Mouse (Mus musculus) forebrain, embryonic 14.5 days (tissue): ENCODE data around the gene Tspan5. TPM values are rescaled to one million over a fixed set of nuclear protein-coding genes. Genes with fewer than 3 reads are reported as not detected.
A peak's percentile ranks its signal among the peaks of the same experiment; 100 is the strongest.

ENCODE experiments used
- ATAC-seq: fragments of 200-750 bp; cut with Nextera tagmentation; 2 replicates; pipeline ENCODE4 v1.8.0; 2017; ENCODE audit warnings: mild to moderate bottlenecking, moderate library complexity
- DNase-seq: peaks from one replicate; pipeline ENCODE4 v3.0.0-alpha.2; 2015; ENCODE audit warnings: low spot score
- H3K27ac ChIP-seq: fragments of 300-500 bp; sonication (generic); 2 replicates; pipeline ENCODE4 v1.5.1; 2014; ENCODE audit warnings: low read depth, mild to moderate bottlenecking, control low read depth, low read length, moderate library complexity
- H3K27me3 ChIP-seq: fragments of 300-500 bp; sonication (generic); replicated peaks from 2 replicates; pipeline ENCODE4 v1.6.1; 2014; ENCODE audit warnings: low read length, control low read depth, mixed read lengths; ENCODE audit not compliant: control insufficient read depth, insufficient read depth
- H3K36me3 ChIP-seq: fragments of 300-500 bp; sonication (generic); 2 replicates; pipeline ENCODE4 v1.6.1; 2014; ENCODE audit warnings: low read length, control low read depth; ENCODE audit not compliant: control insufficient read depth, insufficient read depth
- H3K4me1 ChIP-seq: fragments of 300-500 bp; sonication (generic); 2 replicates; pipeline ENCODE4 v1.6.1; 2014; ENCODE audit warnings: antibody characterized with exemption, low read length, control low read depth; ENCODE audit not compliant: control insufficient read depth, insufficient read depth
- H3K4me2 ChIP-seq: fragments of 300-500 bp; sonication (generic); 2 replicates; pipeline ENCODE4 v1.6.1; 2014; ENCODE audit warnings: mild to moderate bottlenecking, control low read depth, low read length
- H3K4me3 ChIP-seq: fragments of 300-500 bp; sonication (generic); 2 replicates; pipeline ENCODE4 v1.5.1; 2014; ENCODE audit warnings: low read depth, low read length, control low read depth
- H3K9ac ChIP-seq: fragments of 300-500 bp; sonication (generic); 2 replicates; pipeline ENCODE4 v1.6.1; 2014; ENCODE audit warnings: mild to moderate bottlenecking, low read length, control low read depth, moderate library complexity
- H3K9me3 ChIP-seq: fragments of 300-500 bp; sonication (generic); replicated peaks from 2 replicates; pipeline ENCODE4 v1.6.1; 2016; ENCODE audit warnings: low read length, control low read depth, mixed read lengths; ENCODE audit not compliant: control insufficient read depth
- WGBS: fragments of 180-500 bp; shearing (Covaris S2); extraction: QIAGEN DNeasy Blood & Tissue Kit; methylation state at CpG from one replicate; pipeline ENCODE4 v1.1.7; 2014; 5-methylcytosine and 5-hydroxymethylcytosine counted together
- polyA plus RNA-seq: library from polyadenylated mRNA; unstranded; fragments of >200 nt; fragmentation: Nextera tagmentation; extraction: Ambion mirVana; gene quantifications from 2 replicates; pipeline ENCODE4 v1.2.1, GENCODE M21; 2014

The Tspan5 gene
- polyA plus RNA-seq, 1 experiment from 2014 or later: 82.3 TPM

DNA sequence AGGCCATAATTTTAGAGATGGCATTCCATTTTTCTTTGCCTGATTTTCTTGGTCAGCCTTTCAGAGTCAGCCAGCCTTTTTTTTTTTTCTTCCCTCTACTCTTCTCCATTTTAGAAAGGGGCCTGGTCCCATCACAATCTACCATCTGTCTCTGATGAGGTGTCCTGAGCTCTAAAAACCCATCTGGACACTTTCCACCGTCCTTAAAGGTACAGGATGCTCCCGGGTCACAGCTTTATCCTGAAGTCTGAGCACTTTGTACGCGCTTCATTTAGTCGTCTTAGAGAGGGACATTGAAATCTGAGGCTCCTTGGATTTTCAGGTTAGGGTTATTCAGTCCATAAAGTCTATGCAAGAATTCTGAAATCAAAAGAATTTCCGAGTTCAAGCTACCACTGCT, 77.9 kb downstream of the Tspan5 start:
- peaks cover 24% of the 10 kb centered on the region for H3K4me1 ChIP-seq
- H3K4me3 ChIP-seq: no peak overlapping the region
- no peaks in the 10 kb centered on the region for H3K27me3 ChIP-seq
- H3K27ac ChIP-seq: no peak overlapping the region
- H3K4me2 ChIP-seq: no peak overlapping the region
- DNase-seq (no peak), ATAC-seq (no peak)
- H3K9me3 ChIP-seq: no peaks in the 10 kb centered on the region
- H3K36me3 ChIP-seq: no peaks in the 10 kb centered on the region
- H3K9ac ChIP-seq: no peak overlapping the region
- 85% methylated on average over 6 of the region's 6 CpGs for WGBS

DNA sequence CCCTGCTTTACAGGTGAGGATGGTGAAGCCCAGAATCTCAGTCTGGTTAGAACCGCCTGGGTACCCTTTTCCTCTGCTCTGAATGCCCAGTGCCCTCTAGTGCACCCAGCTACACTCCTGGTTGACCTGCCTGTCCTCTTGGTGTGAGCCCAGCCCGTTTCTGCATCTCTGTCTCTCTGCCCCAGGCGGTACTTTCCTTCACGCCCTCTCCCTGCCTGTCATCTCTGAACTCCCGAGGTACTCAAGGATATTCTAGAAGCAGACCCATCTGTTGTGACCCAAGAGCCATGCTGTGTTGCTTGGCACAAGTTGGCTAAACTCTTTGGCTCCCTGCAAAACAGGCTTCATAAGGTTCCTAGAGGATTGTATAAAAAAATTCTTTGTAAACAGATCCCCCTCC, 78.3 kb downstream of the Tspan5 start:
- DNase-seq (no peak), ATAC-seq (no peak)
- Histone ChIP-seq H3K4me3 (no peak overlapping the region), H3K9me3 (no peaks in the 10 kb centered on the region), H3K9ac (no peak overlapping the region), H3K4me2 (no peak overlapping the region), H3K4me1 (peaks cover 23% of the 10 kb centered on the region), H3K27me3 (no peaks in the 10 kb centered on the region), H3K36me3 (no peaks in the 10 kb centered on the region), H3K27ac (no peak overlapping the region)
- 66% methylated on average over 5 of the region's 5 CpGs for WGBS

DNA sequence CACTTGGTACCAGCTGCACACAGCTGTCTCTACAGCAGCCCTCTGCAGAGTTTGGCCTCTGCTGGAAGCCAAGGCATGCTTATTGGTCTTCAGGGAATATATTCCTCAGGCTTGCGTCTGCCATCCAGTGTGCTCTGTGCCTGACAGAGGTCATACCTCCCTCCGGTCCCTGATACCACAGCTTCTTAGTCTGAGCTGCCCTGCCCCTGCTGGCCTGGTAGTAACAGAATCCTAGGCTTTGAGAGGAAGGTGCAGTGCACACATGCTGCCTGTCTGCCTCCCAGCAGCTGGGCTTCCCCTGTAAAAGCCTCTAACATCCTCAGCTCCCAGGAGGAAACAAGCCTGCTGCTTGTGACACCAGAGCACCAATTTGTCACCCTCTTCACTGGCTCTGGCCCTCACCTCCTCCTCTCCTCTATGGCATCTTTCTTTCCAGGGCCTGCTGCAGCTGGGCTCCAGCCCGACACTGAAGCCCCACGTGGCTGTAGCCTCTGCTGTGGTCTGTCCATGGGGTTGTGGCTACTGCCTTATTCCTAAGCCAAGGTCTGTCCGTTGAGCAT, 80.0 kb downstream of the Tspan5 start:
- Histone ChIP-seq H3K4me3 (no peak overlapping the region), H3K36me3 (no peaks in the 10 kb centered on the region), H3K27ac (no peak overlapping the region), H3K27me3 (no peaks in the 10 kb centered on the region), H3K4me1 (peaks cover 22% of the 10 kb centered on the region), H3K9me3 (no peaks in the 10 kb centered on the region), H3K4me2 (no peak overlapping the region), H3K9ac (no peak overlapping the region)
- ATAC-seq (no peak), DNase-seq (no peak)
- WGBS: 71% methylated on average over 5 of the region's 5 CpGs

DNA sequence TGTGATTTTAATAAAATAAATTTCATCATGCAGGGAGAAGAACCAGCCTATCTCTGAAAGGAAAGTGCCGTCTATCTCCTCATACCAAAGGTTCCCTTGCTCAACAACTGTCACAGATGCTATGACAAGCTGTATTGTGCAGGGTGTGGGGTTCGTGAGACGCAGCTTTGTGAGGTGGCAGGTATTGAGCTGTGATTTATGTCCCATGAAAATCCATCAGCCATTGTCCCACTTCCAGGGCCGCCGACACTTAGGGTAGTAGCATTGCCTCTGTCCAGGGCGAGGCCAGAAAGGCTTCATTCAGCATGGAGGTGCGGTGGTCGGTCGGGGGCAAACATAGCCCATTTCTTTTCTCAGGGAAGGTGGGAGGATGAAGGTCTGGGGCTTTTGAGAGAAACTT, 81.9 kb downstream of the Tspan5 start:
- Histone ChIP-seq H3K27me3 (no peaks in the 10 kb centered on the region), H3K9ac (no peak overlapping the region), H3K27ac (no peak overlapping the region), H3K4me3 (no peak overlapping the region), H3K4me2 (no peak overlapping the region), H3K4me1 (peaks cover 18% of the 10 kb centered on the region), H3K9me3 (no peaks in the 10 kb centered on the region), H3K36me3 (no peaks in the 10 kb centered on the region)
- DNase-seq: no peak
- no peak for ATAC-seq
- 44% methylated on average over 9 of the region's 9 CpGs for WGBS

DNA sequence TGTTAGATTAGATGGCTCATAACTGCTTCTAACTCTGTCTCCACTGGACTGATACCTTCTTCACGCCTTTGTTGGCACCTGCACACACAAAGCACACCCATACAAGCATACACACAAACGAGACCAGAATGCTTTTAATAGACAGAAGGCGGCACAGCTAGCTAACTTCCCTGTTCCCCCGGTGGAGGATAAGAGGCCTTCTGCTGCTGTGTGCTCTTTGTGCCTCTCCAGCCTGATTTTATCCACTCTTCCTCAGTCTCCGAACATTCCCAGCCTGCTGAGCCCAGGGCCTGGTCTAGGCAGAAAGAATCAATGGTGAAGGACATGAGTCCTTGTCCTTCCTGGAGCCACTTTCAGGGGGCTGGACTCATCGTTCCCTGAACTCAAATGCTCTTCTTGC, 83.3 kb downstream of the Tspan5 start:
- Histone ChIP-seq H3K27ac (no peak overlapping the region; the same call in 1 of the 2 replicates), H3K9ac (no peak overlapping the region), H3K4me2 (no peak overlapping the region), H3K4me1 (peaks cover 18% of the 10 kb centered on the region), H3K4me3 (no peak overlapping the region), H3K36me3 (no peaks in the 10 kb centered on the region), H3K9me3 (no peaks in the 10 kb centered on the region), H3K27me3 (no peaks in the 10 kb centered on the region)
- ATAC-seq (0 out of 2 replicates have a peak, but pooled peaks have one; percentile 2), DNase-seq (no peak)
- WGBS: 71% methylated on average over 6 of the region's 6 CpGs

DNA sequence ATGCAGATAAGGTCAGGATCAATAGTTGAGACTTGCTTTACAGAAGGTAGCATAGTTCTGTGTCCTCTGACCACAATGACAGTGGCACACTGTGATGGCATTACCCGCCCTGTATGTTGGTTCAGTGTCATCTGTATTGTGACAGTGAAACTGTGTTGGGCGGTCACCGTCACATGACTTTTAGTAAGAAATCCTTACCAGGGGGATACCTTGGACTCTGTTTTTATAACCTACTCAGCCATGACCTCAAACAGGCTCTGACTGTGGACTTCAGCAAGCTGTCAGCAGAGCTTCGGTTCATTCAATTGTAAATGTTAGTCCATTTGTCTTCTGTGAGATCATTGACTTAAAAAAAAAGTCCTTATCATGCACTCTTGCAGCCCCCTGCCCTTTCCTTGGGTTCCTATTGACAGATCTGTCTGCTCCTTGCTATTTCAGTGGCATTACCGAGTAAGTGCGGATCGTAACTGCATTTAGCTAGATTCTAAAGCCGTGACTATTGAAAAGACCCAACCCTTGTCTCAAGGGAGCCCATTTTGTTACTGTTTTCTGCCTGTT, 84.3 kb downstream of the Tspan5 start:
- H3K9me3 ChIP-seq: no peaks in the 10 kb centered on the region
- H3K27me3 ChIP-seq: no peaks in the 10 kb centered on the region
- no peak overlapping the region for H3K27ac ChIP-seq
- DNase-seq (no peak), ATAC-seq (no peak)
- 83% methylated on average over 8 of the region's 8 CpGs for WGBS
- H3K4me1 ChIP-seq: peaks cover 15% of the 10 kb centered on the region
- no peak overlapping the region for H3K9ac ChIP-seq
- H3K4me2 ChIP-seq: no peak overlapping the region
- no peak overlapping the region for H3K4me3 ChIP-seq
- H3K36me3 ChIP-seq: no peaks in the 10 kb centered on the region

DNA sequence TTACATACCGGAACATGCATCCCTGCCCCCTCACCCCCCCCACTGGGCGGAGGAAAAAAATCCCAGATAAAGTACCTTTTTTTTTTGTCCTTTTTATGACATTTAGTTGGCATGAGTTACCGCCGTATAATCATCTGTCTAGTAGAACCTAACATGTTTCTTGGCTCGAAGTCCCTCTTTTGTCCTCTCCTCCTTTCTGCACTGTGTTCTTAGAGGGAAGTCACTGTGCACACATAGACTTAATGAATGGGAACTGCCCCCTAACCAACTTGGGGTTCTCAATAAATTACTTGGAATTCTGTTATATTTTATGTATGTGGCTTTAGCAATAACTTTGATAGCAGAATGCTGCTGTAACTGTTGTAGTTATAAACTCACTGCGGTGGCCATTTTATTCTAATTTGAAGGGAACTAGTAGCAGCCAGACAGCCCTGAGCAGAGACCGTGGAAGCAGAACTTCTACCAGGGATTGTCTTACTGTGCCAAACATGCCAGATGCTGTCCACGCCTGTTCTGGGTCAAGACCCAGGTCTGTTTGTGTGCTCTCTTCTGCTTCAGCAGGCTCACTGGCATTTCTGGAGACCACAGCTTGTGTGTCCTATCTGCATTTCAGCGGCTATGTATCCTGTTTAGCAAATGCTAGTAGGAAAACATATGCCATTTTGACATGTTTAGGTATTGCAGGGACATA, 91.0 kb downstream of the Tspan5 start:
- Histone ChIP-seq H3K27me3 (no peaks in the 10 kb centered on the region), H3K36me3 (no peaks in the 10 kb centered on the region), H3K9me3 (no peaks in the 10 kb centered on the region), H3K27ac (no peak overlapping the region), H3K9ac (no peak overlapping the region), H3K4me1 (peaks cover 3% of the 10 kb centered on the region), H3K4me2 (no peak overlapping the region), H3K4me3 (no peak overlapping the region)
- DNase-seq (no peak), ATAC-seq (peak; percentile 69)
- WGBS: 75% methylated on average over 9 of the region's 9 CpGs

DNA sequence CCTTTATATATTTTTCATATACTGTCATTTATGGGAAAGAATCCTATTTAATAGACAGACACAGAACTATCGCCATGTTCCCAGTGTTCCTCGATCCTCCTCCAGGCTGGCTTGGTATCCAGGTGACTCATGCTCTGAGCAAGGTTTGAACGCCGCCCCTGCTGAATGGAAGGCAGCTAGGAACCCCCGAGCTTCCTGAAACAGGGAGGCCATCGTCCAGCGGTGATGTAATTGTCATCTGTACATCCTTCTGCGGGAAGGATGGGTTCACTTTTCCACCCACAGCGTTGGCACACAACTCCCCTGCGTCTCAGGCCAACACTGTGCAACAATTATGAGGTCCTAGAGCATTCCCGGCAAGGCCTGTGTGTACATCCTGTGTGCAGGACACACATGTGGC, 92.2 kb downstream of the Tspan5 start:
- H3K36me3 ChIP-seq: no peaks in the 10 kb centered on the region
- peaks cover 3% of the 10 kb centered on the region for H3K4me1 ChIP-seq
- H3K4me2 ChIP-seq: no peak overlapping the region
- DNase-seq (no peak), ATAC-seq (no peak)
- no peaks in the 10 kb centered on the region for H3K9me3 ChIP-seq
- no peak overlapping the region for H3K4me3 ChIP-seq
- H3K9ac ChIP-seq: no peak overlapping the region
- no peaks in the 10 kb centered on the region for H3K27me3 ChIP-seq
- no peak overlapping the region for H3K27ac ChIP-seq
- WGBS: 90% methylated on average over 11 of the region's 11 CpGs

DNA sequence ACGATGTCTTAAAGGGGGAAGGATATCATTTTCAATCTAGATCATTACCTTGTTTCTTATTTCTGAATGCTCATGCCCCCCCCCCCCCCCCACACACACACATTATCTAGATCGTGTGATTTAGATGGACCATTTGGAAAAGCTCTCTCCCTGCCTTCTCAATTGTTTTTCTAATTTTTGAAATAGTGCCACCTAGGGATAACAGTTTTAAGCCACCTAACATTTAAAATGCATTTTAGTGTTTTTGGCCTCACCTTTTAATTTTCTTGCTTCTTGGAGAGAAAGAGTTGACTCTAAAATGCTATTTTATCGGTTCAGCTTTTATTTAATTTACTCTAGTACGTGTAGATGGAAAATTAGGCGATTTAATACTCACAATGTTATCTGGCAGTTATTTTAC, 94.9 kb downstream of the Tspan5 start:
- no peaks in the 10 kb centered on the region for H3K9me3 ChIP-seq
- H3K4me3 ChIP-seq: no peak overlapping the region
- no peaks in the 10 kb centered on the region for H3K27me3 ChIP-seq
- ATAC-seq (no peak), DNase-seq (no peak)
- H3K27ac ChIP-seq: no peak overlapping the region
- 75% methylated on average over 5 of the region's 5 CpGs for WGBS
- H3K4me2 ChIP-seq: no peak overlapping the region
- H3K4me1 ChIP-seq: peaks cover 8% of the 10 kb centered on the region
- no peaks in the 10 kb centered on the region for H3K36me3 ChIP-seq
- no peak overlapping the region for H3K9ac ChIP-seq
